Mouse (Mus musculus): Measurements from ENCODE around the gene Tlcd2.

GRCm38 (mm10) chr11:75450936-75451335 is 10.6 kb upstream of the Tlcd2 start:
- TF ChIP-seq CTCF (IDR thresholded peaks at IDR 0.05; ENCODE audit: control insufficient read depth, insufficient read depth, low read length) (no peak), POLR2A (IDR thresholded peaks at IDR 0.05; ENCODE audit: borderline replicate concordance, control insufficient read depth, low read depth, low read length) (peak; percentile 69; the same call in 1 of the 2 replicates)
